Mouse (Mus musculus) layer of hippocampus, adult 11-12 months (tissue): ENCODE results near the gene Jade2.

Source experiments
- DNase-seq: peaks from one replicate; pipeline ENCODE4 v3.0.0; 2022; ENCODE audit warnings: low spot score

Jade2 gene

GRCm38 (mm10) chr11:51857818-51858527 is 520 bp upstream of the Jade2 start:
- peak; percentile 78 for DNase-seq

GRCm38 (mm10) chr11:51856616-51857080 is 805 bp downstream of the Jade2 start:
- peak; percentile 77 for DNase-seq

- peak; percentile 82 for DNase-seq
Observed at GRCm38 (mm10) chr11:51855818-51856615, 1.4 kb downstream of the Jade2 start.

GRCm38 (mm10) chr11:51854981-51855817 is 2.3 kb downstream of the Jade2 start:
- DNase-seq: peak; percentile 65

- DNase-seq: no peak
Observed at GRCm38 (mm10) chr11:51852595-51852994, 4.9 kb downstream of the Jade2 start.

GRCm38 (mm10) chr11:51852091-51852521 is 5.3 kb downstream of the Jade2 start:
- no peak for DNase-seq

- no peak for DNase-seq
Observed at GRCm38 (mm10) chr11:51850741-51851330, 6.6 kb downstream of the Jade2 start.

GRCm38 (mm10) chr11:51848324-51848723 is 9.1 kb downstream of the Jade2 start:
- no peak for DNase-seq

- no peak for DNase-seq
Observed at GRCm38 (mm10) chr11:51847902-51848301, 9.6 kb downstream of the Jade2 start.

- DNase-seq: no peak
Observed at GRCm38 (mm10) chr11:51845981-51846883, 11.2 kb downstream of the Jade2 start.

GRCm38 (mm10) chr11:51844529-51845098 is 12.8 kb downstream of the Jade2 start:
- no peak for DNase-seq

GRCm38 (mm10) chr11:51843898-51844297 is 13.6 kb downstream of the Jade2 start:
- DNase-seq: no peak

GRCm38 (mm10) chr11:51843168-51843567 is 14.3 kb downstream of the Jade2 start:
- no peak for DNase-seq

GRCm38 (mm10) chr11:51841149-51841548 is 16.3 kb downstream of the Jade2 start:
- DNase-seq: no peak

GRCm38 (mm10) chr11:51840657-51841056 is 16.8 kb downstream of the Jade2 start:
- DNase-seq: no peak

- no peak for DNase-seq
Observed at GRCm38 (mm10) chr11:51839973-51840372, 17.5 kb downstream of the Jade2 start.

- no peak for DNase-seq
Observed at GRCm38 (mm10) chr11:51839106-51839505, 18.3 kb downstream of the Jade2 start.

GRCm38 (mm10) chr11:51837164-51838153 is 20.0 kb downstream of the Jade2 start:
- no peak for DNase-seq

GRCm38 (mm10) chr11:51836506-51836905 is 20.9 kb downstream of the Jade2 start:
- DNase-seq: no peak
